Mouse (Mus musculus) midbrain, embryonic 10.5 days (tissue): ENCODE measurements around the gene Ifitm10. TPM values are rescaled to one million over a fixed set of nuclear protein-coding genes. Genes with fewer than 3 reads are reported as not detected.
A peak's percentile ranks its signal among the peaks of the same experiment; 100 is the strongest.

ENCODE experiments used
- DNase-seq: peaks from one replicate; pipeline ENCODE4 v3.0.0-alpha.2; 2017; ENCODE audit warnings: low spot score
- H3K27ac ChIP-seq: fragments of 300-500 bp; sonication (generic); replicated peaks from 2 replicates; pipeline ENCODE4 v1.5.1; 2016; ENCODE audit warnings: mild to moderate bottlenecking
- H3K27me3 ChIP-seq: fragments of 300-500 bp; sonication (generic); 2 replicates; pipeline ENCODE4 v1.6.1; 2016; ENCODE audit warnings: low read depth, mild to moderate bottlenecking; ENCODE audit not compliant: poor library complexity, severe bottlenecking
- H3K36me3 ChIP-seq: fragments of 300-500 bp; sonication (generic); 2 replicates; pipeline ENCODE4 v1.6.1; 2016; ENCODE audit warnings: mild to moderate bottlenecking, moderate library complexity
- H3K4me1 ChIP-seq: fragments of 300-500 bp; sonication (generic); 2 replicates; pipeline ENCODE4 v1.6.1; 2016
- H3K4me3 ChIP-seq: fragments of 300-500 bp; sonication (generic); 2 replicates; pipeline ENCODE4 v1.5.1; 2016; ENCODE audit warnings: mild to moderate bottlenecking, moderate library complexity
- H3K9me3 ChIP-seq: fragments of 300-500 bp; sonication (generic); replicated peaks from 2 replicates; pipeline ENCODE4 v1.6.1; 2016; ENCODE audit warnings: mild to moderate bottlenecking
- WGBS: fragments of 180-500 bp; shearing (Covaris S2); methylation state at CpG from one replicate; pipeline ENCODE4 v1.1.7; 2016; 5-methylcytosine and 5-hydroxymethylcytosine counted together
- polyA plus RNA-seq: library from polyadenylated mRNA; unstranded; fragments of >200 nt; fragmentation: Nextera tagmentation; extraction: Ambion mirVana; gene quantifications from 2 replicates; pipeline ENCODE4 v1.2.1, GENCODE M21; 2016

Ifitm10 gene
- polyA plus RNA-seq, 1 experiment from 2014 or later: 0.41 TPM

DNA sequence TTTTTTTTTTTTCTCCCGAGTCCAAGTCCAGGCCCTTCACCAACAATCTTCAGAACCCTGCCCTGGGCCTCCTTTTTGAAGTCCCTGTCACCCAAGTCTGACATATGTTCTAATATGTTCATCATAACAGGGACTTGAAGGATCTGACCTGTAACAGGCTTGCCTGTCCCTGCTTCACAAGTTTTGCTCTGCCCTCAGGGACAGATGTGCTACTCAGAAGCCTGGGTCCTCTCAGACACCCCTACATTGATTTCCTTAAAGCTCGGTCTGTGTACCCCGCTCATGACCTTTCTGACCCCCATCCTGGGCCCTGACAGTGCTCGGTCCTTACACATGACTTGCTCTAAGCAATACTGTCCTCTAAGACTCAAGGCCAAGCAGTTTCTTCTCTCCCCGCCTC lies 514 bp downstream of the Ifitm10 start:
- no peak for DNase-seq
- H3K4me3 ChIP-seq: no peak overlapping the region
- no peaks in the 10 kb centered on the region for H3K9me3 ChIP-seq
- peaks cover 60% of the 10 kb centered on the region for H3K27me3 ChIP-seq
- 77% methylated on average over 5 of the region's 5 CpGs for WGBS
- peaks cover 15% of the 10 kb centered on the region for H3K4me1 ChIP-seq
- H3K36me3 ChIP-seq: peaks cover 30% of the 10 kb centered on the region
- no peak overlapping the region for H3K27ac ChIP-seq

GRCm38 (mm10) chr7:142371768-142372661 lies 1.5 kb downstream of the Ifitm10 start:
- peaks cover 62% of the 10 kb centered on the region for H3K27me3 ChIP-seq
- 2% methylated on average over 64 of the region's 64 CpGs for WGBS
- DNase-seq: no peak
- no peak overlapping the region; the same call in 1 of the 2 replicates for H3K27ac ChIP-seq
- H3K4me3 ChIP-seq: peak overlapping the region; percentile 55
- no peaks in the 10 kb centered on the region for H3K9me3 ChIP-seq
- peaks cover 15% of the 10 kb centered on the region for H3K4me1 ChIP-seq
- peaks cover 20% of the 10 kb centered on the region for H3K36me3 ChIP-seq

GRCm38 (mm10) chr7:142371398-142371767 lies 2.2 kb downstream of the Ifitm10 start:
- H3K9me3 ChIP-seq: no peaks in the 10 kb centered on the region
- H3K4me1 ChIP-seq: peaks cover 15% of the 10 kb centered on the region
- H3K36me3 ChIP-seq: peaks cover 14% of the 10 kb centered on the region
- peaks cover 62% of the 10 kb centered on the region for H3K27me3 ChIP-seq
- peak overlapping the region; percentile 55 for H3K4me3 ChIP-seq
- 30% methylated on average over 11 of the region's 11 CpGs for WGBS
- no peak for DNase-seq
- H3K27ac ChIP-seq: no peak overlapping the region

- 82% methylated on average over 18 of the region's 18 CpGs for WGBS
- Histone ChIP-seq H3K4me3 (no peak overlapping the region), H3K4me1 (peaks cover 15% of the 10 kb centered on the region), H3K27ac (no peak overlapping the region), H3K9me3 (no peaks in the 10 kb centered on the region), H3K36me3 (peaks cover 9% of the 10 kb centered on the region), H3K27me3 (peaks cover 62% of the 10 kb centered on the region)
- DNase-seq: no peak
Observed at GRCm38 (mm10) chr7:142370937-142371336, 2.6 kb downstream of the Ifitm10 start.

- no peaks in the 10 kb centered on the region for H3K9me3 ChIP-seq
- H3K27ac ChIP-seq: no peak overlapping the region
- peaks cover 15% of the 10 kb centered on the region for H3K4me1 ChIP-seq
- peaks cover 62% of the 10 kb centered on the region for H3K27me3 ChIP-seq
- no peaks in the 10 kb centered on the region for H3K36me3 ChIP-seq
- no peak for DNase-seq
- WGBS: 75% methylated on average over 6 of the region's 6 CpGs
- no peak overlapping the region for H3K4me3 ChIP-seq
Observed at GRCm38 (mm10) chr7:142369820-142370219, 3.7 kb downstream of the Ifitm10 start.

DNA sequence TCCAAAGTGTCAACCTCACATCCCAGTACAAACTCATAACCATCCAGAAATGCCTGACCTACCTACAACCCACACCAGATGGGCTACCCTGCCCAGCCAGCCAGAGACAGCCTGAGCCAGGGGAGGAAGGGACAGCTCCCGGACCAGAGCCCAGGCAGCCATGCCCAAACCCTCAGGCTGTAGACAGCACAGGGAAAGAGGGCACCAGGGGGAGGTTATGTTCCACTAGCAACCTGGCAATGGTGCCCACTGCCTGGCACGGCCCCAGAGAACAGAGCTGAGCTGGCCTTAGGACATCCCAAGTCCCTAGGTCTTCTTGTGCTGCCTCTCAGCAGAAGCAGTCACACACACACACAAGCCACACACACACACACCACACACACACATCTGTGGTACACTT lies 4.7 kb downstream of the Ifitm10 start:
- H3K36me3 ChIP-seq: no peaks in the 10 kb centered on the region
- H3K4me1 ChIP-seq: peaks cover 15% of the 10 kb centered on the region
- no peaks in the 10 kb centered on the region for H3K9me3 ChIP-seq
- no peak overlapping the region for H3K27ac ChIP-seq
- DNase-seq: no peak
- H3K4me3 ChIP-seq: no peak overlapping the region
- 71% methylated on average over 2 of the region's 2 CpGs for WGBS
- peaks cover 54% of the 10 kb centered on the region for H3K27me3 ChIP-seq

GRCm38 (mm10) chr7:142363107-142363506 lies 10.4 kb downstream of the Ifitm10 start:
- no peaks in the 10 kb centered on the region for H3K36me3 ChIP-seq

DNA sequence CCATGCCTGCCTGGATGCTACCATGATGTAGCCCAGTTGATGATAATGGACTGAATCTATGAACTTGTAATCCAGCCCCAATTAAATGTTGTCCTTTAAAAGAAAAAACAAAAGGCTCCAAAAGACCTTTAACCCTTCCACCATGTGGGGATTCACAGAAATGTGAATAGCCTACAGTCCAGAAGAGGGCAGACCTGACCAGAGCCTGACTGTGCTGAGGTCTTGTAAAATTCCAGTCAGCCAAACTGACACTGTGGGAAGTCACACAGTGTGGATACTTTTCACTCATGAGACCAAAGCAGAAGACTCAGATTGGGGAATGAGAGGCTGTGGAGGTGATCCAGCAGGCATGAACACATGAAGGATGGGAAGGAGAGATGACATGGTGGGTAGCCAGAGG lies 12.8 kb downstream of the Ifitm10 start:
- Histone ChIP-seq H3K9me3 (no peaks in the 10 kb centered on the region), H3K36me3 (no peaks in the 10 kb centered on the region), H3K27me3 (peaks cover 12% of the 10 kb centered on the region; the same call in 1 of the 2 replicates), H3K4me3 (no peak overlapping the region), H3K4me1 (peaks cover 8% of the 10 kb centered on the region), H3K27ac (no peak overlapping the region)
- DNase-seq: no peak

More at GRCm38 (mm10) chr7:142363107-142363506, 10.4 kb downstream of the Ifitm10 start:
- H3K9me3 ChIP-seq: no peaks in the 10 kb centered on the region
- H3K4me3 ChIP-seq: no peak overlapping the region
- H3K27ac ChIP-seq: no peak overlapping the region
- 83% methylated on average over 4 of the region's 4 CpGs for WGBS
- peaks cover 2% of the 10 kb centered on the region; the same call in 1 of the 2 replicates for H3K27me3 ChIP-seq
- DNase-seq: no peak
- H3K4me1 ChIP-seq: peaks cover 8% of the 10 kb centered on the region

DNA sequence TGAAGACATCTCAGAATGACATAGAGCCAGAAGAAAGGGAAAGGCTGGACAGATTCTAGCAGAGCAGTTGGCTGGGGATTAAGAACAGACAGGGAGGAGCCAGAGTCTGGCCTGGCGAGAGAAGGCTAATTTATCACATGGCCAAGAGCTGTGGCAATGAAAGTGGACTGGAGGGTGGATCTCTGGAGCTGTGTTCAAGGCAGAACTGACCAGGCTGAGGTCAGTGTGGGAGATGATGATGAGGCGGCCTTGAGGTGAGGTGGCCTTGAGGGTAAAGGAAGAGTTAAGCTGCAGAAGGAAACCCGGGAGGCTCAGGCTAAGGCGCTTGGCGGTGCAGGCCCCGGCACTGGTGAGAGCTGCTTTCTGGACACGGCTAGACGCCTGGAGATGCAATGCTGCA lies 14.4 kb downstream of the Ifitm10 start:
- DNase-seq: no peak
- WGBS: 75% methylated on average over 8 of the region's 8 CpGs
- no peaks in the 10 kb centered on the region for H3K36me3 ChIP-seq
- H3K4me3 ChIP-seq: no peak overlapping the region
- H3K27ac ChIP-seq: 0 out of 2 replicates have a peak overlapping the region, but pooled peaks have one; percentile 18
- no peaks in the 10 kb centered on the region for H3K9me3 ChIP-seq
- peaks cover 8% of the 10 kb centered on the region for H3K4me1 ChIP-seq
- peaks cover 18% of the 10 kb centered on the region; the same call in 1 of the 2 replicates for H3K27me3 ChIP-seq

DNA sequence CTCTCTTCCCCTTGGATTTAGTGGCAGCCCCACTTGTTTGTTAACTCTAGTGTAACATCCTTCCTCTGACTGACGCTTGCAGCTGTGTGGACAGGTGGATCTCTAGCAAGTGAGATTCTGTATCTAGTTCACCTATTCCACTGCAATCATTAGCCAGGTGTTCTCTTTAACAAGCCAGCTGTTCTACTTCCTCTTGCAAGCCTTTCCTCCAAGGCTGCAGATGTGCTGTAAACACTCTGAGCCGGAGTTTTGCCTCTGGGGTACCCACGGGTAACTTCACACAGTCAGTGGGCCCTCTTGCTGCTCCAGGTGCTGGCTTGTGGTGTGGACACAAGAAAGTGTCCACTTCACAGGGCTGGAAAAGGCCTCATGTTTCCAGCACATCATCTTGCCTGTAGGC lies 16.0 kb downstream of the Ifitm10 start:
- no peaks in the 10 kb centered on the region for H3K36me3 ChIP-seq
- 85% methylated on average over 3 of the region's 3 CpGs for WGBS
- peaks cover 18% of the 10 kb centered on the region; the same call in 1 of the 2 replicates for H3K27me3 ChIP-seq
- peaks cover 8% of the 10 kb centered on the region for H3K4me1 ChIP-seq
- no peaks in the 10 kb centered on the region for H3K9me3 ChIP-seq
- no peak overlapping the region for H3K4me3 ChIP-seq
- no peak for DNase-seq
- H3K27ac ChIP-seq: no peak overlapping the region

- 82% methylated on average over 8 of the region's 8 CpGs for WGBS
- Histone ChIP-seq H3K36me3 (no peaks in the 10 kb centered on the region), H3K4me1 (peaks cover 8% of the 10 kb centered on the region), H3K27me3 (peaks cover 18% of the 10 kb centered on the region; the same call in 1 of the 2 replicates), H3K9me3 (no peaks in the 10 kb centered on the region), H3K27ac (no peak overlapping the region), H3K4me3 (no peak overlapping the region)
- no peak for DNase-seq
Observed at GRCm38 (mm10) chr7:142354661-142355233, 18.8 kb downstream of the Ifitm10 start.

DNA sequence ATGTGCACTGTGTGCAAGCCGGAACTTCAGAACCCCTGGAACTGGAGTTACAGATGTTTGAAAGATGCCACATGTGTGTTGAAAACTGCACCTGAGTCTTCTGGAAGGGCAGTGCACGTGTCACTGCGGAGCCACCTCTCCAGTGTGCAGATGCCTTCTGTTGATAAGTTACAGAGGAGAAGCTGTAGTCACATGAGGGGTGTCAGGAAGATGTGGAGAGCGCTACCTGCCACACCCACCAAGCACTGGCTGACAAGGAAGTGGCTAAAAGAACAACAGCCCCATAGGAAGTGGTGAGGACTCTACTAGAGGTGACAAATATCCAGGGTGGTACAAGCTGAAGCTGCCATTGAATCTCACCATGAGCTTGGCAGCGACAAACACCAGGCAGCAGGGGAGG lies 19.7 kb downstream of the Ifitm10 start:
- Histone ChIP-seq H3K4me3 (no peak overlapping the region), H3K4me1 (peaks cover 8% of the 10 kb centered on the region), H3K27me3 (peaks cover 18% of the 10 kb centered on the region; the same call in 1 of the 2 replicates), H3K27ac (no peak overlapping the region), H3K9me3 (no peaks in the 10 kb centered on the region), H3K36me3 (no peaks in the 10 kb centered on the region)
- 79% methylated on average over 5 of the region's 5 CpGs for WGBS
- no peak for DNase-seq

- DNase-seq: no peak
- H3K9me3 ChIP-seq: no peaks in the 10 kb centered on the region
- no peak overlapping the region for H3K27ac ChIP-seq
- H3K4me3 ChIP-seq: no peak overlapping the region
- H3K27me3 ChIP-seq: 0 out of 2 replicates have a peak, but pooled peaks cover 12% of the 10 kb centered on the region
- no peaks in the 10 kb centered on the region for H3K36me3 ChIP-seq
- WGBS: 87% methylated on average over 5 of the region's 5 CpGs
- peaks cover 5% of the 10 kb centered on the region; the same call in 1 of the 2 replicates for H3K4me1 ChIP-seq
Observed at GRCm38 (mm10) chr7:142351569-142351968, 22.0 kb downstream of the Ifitm10 start.
